Mouse (Mus musculus): Measurements from ENCODE around the gene Abhd5. TPM values are rescaled to one million over a fixed set of nuclear protein-coding genes. Genes with fewer than 3 reads are reported as not detected.
"Not testable (repeated sequence)": the region's sequence is repeated elsewhere in the genome, so short reads cannot be mapped to it uniquely, and the experiment has no call there.

Gene Abhd5
- total RNA-seq (2015; ENCODE audit: low replicate concordance) (49.9 and 50.5 TPM in 2 replicates), total RNA-seq (2017; ENCODE audit: low replicate concordance) (48.6 and 49.9 TPM in 2 replicates)

DNA sequence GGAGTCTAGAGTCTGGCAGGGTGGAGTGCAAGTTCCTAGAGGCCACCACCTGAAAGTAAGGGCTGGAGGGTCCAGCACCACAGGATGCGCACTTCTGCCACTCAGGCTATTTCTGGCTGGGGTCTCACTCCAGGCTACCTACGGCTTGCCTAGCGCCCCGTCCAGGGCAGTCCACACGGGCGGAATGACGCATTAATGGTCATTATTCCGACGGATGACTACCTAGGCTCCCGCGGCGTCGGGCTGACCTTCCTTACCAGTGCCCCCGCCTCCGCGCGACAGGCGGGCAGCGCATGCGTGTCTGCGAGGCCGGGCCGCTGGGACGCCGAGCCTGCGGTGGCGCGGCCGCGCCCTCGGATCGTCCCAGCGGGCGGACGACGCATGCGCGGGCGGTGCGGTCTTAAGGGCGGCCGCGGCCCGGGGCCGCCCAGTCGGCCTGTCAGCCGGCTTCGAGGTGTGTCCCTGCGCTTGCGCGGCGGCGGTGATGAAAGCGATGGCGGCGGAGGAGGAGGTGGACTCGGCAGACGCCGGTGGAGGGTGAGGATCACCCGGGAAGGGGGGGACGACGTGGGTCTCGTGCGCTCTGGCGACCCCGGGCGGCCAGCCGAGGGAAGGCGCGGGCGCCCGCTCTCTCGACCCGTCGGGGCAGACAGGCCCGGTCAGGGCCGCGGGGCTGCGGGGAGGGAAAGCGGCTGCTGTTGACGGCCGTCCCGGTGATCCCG, at the start of gene Abhd5:
TSS of gene Abhd5 (plus strand) at position 306 of the 722 bp plus-strand sequence.
- ATAC-seq (replicated peaks; ENCODE audit: low FRiP score, poor library complexity, severe bottlenecking) = peak; percentile 75

DNA sequence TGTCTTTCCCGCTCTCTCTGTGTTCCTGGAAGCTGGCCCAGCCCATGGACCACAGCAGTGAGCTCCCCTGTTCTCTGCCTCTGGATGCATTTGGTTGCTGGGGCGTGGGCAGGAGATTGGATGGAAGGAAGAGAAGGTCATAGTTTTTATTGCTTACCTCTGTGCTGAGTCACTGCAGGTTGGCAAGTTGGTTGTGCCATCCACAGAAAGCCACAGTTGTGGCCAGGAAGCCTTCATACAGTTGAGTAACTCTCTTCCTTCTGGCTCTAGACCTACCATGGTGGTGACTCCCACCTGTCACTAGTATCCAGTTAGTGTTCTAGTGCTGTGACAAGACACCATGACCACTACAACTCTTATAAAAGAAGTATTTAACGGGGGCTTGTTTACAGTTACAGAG, 46.1 kb upstream of the Abhd5 start:
- ATAC-seq (replicated peaks; ENCODE audit: low FRiP score, poor library complexity, severe bottlenecking) = no peak

DNA sequence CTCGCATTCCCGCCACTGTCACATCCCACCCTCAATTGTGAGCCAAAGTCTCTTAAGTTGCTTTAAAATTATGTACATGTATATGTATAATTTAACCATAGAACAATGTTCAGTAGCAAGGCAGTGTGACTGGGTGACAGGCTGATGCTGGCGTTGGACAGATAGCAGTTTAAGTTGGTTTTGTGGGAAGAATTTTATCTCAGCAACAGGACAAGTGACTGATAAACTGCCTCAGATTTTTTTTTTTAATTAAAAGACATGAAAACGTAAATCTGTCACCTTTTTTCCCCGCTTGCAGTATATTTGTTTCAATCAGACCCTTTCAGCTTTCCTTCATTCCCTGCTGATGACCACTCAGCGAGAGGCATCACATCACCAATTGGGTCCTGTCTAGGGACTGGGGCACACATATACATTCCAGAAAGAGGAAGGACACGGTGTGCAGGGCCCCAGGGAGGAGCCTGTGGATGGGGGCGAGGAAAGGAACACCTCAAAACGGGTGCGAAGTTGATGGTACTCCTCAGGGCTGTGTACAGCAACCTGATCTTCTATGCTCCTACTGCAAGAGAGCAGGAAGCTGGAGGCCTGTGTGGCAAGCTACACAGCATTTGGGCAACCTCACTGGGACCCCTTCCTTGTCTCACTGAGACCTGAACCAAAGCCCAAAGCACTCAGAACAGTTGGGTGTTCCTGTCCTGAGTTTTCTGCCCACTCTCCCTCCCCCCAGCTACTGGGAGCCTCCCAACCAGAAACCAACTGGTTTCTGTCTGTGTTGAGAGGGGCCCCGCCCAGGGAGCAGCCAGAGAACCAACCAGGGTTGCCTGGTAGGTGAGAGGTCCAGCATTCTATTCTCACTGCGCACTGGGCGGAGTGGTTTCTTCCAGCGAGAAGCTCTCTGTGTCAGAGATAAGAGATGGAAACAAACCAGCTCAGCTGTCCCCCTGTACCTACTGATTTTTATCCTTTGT, 42.1 kb upstream of the Abhd5 start:
- peak; percentile 31 for ATAC-seq (replicated peaks; ENCODE audit: low FRiP score, poor library complexity, severe bottlenecking)

DNA sequence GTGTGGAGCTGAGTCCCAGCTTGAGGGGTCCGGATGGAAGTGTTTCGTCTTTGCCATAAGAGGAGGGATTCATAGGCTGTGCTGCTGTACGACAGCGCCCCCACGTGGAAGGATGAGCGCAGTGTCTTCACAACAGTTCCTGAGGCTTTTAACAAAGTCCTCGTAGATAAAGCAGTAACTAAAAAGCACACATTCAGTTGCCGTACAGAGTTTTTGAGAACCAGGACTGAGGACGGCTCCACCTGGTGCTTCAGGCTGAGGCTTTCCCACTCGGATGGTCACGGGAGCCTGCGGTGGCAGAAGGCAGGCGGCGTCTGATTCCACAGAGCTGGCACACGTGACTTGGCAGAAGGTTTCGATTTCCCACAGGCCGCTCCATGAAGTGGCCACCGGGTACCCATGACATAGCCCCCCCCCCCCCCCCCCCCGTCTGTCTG, 40.8 kb upstream of the Abhd5 start:
- ATAC-seq (replicated peaks; ENCODE audit: low FRiP score, poor library complexity, severe bottlenecking) = peak; percentile 77

DNA sequence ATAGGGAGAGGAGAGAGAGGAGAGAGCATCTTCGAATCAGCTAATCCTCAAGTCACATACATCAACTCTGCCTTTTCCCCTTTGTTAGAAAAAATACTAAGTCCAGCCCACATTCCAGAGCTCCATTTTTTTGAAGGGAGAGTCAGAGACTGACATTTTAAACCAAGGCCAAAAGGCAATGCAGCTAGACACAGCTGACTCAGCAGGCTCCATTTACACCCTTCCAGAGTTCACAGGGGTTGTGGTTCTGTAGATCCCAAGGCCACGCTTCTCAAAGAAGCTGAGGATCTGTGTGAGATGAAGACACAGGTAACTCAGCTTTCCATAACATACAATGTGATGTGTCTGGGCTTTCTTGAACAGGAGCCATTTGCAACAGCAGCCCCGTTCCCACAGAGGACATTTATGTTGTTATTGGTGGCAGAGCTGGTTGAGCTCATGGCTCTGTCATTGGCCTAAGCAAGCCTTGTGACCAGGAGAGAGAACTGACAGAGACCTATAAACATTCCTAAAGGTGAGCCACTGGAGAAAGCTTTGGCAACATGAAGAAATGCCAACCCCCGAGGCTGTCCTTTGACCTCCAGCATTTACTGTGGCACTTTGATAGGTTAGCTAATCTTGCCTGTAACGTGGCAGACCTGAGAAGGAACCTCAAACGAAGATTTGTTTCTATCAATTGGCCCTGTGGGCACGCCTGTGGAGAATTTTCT, 40.2 kb upstream of the Abhd5 start:
- ATAC-seq (replicated peaks; ENCODE audit: low FRiP score, poor library complexity, severe bottlenecking) = no peak

DNA sequence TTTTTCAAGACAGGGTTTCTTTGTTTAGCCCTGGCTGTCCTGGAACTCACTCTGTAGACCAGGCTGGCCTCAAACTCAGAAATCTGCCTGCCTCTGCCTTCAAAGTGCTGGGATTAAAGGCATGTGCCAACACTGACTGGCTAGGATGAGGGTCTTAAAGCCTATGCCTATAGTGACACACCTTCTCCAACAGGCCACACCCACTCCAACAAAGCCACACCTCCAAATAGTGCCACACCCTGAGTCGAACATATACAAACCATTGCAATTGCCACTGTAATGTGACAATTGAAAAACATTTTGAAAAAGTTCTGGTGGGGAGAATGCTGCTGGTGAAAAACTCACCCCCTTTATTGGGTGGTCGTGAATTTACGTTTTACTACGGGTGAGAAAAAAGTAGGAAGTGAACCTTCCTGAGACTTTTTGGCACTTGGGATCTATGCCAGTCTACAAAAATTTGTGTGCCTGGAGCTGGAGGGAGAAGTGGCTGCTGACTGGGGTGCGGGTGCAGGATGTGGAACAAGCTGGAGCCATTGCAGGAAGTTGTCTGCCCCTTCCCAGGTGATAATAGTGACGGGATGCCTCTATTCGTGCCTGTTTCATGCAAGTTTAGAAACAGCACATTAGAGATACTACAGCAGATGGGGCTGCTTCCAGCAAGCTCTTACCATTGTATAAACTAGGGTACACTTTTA, 39.0 kb upstream of the Abhd5 start:
- no peak for ATAC-seq (replicated peaks; ENCODE audit: low FRiP score, poor library complexity, severe bottlenecking)

DNA sequence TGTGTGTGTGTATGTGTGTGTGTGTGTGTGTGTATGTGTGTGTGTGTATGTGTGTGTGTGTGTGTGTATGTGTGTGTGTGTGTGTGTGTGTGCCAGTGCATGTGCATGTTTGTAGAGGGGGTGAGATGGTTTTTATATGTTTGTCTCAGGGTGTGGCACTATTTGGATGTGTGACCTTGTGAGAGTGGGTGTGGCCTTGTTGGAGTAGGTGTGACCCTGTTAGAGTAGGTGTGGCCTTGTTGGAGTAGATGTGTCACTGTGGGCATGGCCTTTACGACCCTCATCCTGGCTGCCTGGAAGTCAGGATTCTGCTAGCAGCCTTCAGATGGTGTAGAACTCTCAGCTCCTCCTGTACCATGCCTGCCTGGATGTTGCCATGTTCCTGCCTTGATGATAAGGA, 38.3 kb upstream of the Abhd5 start:
- ATAC-seq (replicated peaks; ENCODE audit: low FRiP score, poor library complexity, severe bottlenecking) = not testable (repeated sequence)

DNA sequence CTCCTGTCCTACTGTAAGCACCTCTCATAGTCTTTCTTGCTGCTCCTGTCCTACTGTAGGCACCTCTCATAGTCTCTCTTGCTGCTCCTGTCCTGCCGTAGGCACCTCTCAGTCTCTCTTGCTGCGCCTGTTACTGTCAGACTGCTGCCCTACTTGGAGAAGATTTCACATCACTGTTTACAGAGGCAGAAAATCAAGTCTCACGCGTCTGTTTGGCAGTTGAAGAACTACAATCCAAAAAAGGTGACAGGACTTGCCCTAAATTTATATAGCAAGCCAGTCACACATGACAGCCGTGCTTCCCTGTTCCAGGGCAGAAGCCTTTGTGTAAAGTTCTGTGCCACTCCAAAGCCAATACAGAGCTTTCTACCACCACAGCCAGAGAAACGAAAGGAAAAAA, 37.0 kb upstream of the Abhd5 start:
- no peak for ATAC-seq (replicated peaks; ENCODE audit: low FRiP score, poor library complexity, severe bottlenecking)

DNA sequence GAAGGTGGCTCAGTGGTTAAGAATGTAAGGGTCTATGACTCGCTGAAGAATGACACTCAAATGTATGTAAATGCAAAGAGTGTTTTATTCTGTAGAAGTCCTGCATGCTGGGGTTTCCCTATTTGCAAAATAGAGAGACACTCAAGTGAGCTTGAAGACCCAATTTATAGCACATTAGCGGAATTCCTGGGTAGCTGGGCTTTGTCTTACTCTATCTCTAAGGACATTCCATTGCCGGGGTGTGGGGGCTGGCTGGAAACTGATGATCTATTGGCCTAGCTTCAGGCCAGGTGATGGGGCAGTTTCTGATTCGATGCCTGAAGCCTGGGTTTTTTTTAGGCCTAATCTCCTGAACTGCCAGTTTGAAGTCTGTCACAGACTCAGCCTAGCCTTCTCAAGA, 36.5 kb upstream of the Abhd5 start:
- no peak for ATAC-seq (replicated peaks; ENCODE audit: low FRiP score, poor library complexity, severe bottlenecking)

DNA sequence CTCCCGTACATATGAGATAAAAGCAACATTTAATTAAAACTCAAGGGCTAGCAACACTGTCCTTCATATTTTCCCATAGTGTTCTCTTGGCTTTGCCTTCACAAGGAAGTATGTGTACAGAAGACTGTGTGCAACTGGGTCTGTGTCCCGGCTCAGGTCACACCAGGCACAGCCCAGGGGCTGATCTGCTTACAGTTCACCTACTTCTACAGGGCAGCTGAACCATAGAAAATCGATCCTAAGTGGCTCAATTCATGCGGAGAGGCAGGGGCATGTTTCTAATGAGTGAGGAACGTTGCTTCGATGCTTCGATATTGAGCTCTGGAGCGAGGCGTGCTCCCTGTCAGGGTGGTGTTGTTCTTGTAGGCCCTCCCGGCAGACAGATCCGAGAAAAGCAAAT, 35.9 kb upstream of the Abhd5 start:
- no peak for ATAC-seq (replicated peaks; ENCODE audit: low FRiP score, poor library complexity, severe bottlenecking)

DNA sequence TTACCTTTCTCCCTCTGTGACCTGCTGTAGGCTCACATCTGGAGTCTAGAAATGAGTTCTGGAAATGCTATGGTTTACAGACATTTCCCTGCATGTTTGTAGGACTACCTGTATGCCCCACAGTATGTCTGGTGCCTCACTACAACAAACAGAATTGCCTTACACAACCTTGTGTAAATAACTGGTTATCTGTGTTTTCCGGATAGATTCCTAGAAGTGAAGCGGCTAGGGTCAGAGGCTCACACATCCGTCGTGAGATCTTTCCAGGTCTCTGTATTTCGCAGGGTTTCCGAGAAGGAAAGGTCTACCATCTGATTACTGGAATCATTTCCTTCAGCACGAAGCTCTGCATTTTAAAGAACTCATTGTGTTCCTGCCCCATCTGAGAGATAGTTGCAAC, 34.8 kb upstream of the Abhd5 start:
- no peak for ATAC-seq (replicated peaks; ENCODE audit: low FRiP score, poor library complexity, severe bottlenecking)

DNA sequence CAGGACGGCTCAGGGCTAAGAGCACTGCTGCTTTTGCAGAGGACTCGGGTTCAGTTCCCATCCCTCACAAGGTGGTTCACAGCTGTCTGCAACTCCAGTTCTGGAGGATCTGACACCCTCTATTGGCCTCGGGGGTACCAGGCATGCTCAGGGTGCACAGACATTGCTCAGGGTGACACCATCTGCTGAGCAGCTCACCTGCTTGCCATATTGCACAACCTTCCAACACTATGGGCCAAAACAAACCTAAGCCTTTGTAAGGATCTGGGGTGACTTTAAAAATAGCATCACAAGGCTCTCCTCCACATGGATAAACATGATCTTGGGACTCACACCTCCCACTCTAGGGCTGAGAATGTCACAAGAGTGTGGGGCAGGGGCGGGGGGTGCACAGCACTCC, 30.8 kb upstream of the Abhd5 start:
- ATAC-seq (replicated peaks; ENCODE audit: low FRiP score, poor library complexity, severe bottlenecking) = no peak

DNA sequence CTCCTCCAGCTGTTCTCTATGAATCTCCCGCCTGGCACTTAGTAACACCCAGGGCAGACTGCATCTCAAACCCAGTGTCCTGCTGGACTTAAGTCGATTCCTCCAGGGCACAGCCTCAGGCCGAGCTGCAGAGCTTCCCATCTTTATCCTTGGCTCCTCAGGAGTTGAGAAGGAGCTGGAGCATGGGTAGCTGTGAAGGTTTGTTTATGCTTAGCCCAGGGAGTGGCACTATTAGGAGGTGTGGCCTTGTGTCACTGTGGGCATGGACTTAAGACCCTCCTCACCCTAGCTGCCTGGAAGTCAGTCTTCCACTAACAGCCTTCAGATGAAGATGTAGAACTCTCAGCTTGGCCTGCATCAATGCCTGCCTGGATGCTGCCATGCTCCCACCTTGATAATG, 29.1 kb upstream of the Abhd5 start:
- no peak for ATAC-seq (replicated peaks; ENCODE audit: low FRiP score, poor library complexity, severe bottlenecking)

DNA sequence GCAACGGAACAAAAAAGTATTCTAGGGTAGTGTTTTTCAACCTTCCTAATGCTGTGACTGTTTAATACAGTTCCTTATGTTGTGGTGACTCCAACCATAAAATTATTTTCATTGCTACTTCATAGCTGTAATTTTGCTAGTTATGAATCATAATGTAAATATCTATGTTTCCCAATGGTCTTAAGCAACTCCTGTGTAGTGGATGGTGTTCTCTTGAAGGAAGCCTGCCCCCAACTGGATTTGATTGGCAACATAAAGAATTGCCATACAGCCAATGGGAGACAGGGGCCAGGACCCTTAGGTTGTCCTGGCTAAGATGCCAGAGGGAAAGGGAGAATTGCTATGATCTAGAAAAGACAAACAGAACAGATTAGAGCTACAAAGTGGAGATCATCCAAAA, 25.4 kb upstream of the Abhd5 start:
- no peak for ATAC-seq (replicated peaks; ENCODE audit: low FRiP score, poor library complexity, severe bottlenecking)

DNA sequence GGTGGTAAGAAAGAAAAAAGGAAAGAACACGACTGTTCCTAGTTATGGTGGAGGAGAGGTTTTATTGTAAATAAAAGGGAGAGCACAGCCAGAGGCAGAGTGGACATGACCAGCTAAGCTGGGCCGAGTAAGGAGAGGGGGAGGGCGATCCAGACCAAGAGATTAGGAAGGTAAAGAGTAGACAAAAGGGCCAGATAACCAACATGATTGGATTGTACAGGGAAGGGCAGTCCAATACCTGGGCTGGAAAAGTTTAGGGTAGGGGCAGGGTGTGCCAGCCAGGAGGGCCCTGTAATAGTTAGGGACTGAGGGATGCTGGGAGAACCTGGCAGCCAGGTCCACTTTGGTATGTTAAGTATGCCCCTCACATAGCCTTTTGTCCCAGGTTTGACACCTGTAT, 23.2 kb upstream of the Abhd5 start:
- no peak for ATAC-seq (replicated peaks; ENCODE audit: low FRiP score, poor library complexity, severe bottlenecking)

DNA sequence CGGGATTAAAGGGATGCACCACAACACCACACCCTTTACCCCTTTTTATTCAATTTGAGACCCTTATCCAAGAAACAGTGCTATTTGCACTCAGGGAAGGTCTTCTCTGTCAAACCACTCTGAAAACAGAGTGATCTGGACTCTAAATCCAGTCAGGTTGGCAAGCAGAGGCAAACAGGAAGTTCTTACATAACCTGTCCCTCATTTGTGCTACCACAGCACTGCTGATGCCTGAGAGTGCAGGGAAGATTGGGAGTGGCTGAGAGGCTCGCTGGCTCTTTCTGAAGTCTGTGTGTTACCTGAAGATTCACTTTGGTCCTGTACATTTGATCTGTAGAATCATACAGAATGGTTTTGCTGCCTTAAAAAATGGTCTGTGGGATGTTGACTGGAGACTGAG, 14.7 kb upstream of the Abhd5 start:
- no peak for ATAC-seq (replicated peaks; ENCODE audit: low FRiP score, poor library complexity, severe bottlenecking)

DNA sequence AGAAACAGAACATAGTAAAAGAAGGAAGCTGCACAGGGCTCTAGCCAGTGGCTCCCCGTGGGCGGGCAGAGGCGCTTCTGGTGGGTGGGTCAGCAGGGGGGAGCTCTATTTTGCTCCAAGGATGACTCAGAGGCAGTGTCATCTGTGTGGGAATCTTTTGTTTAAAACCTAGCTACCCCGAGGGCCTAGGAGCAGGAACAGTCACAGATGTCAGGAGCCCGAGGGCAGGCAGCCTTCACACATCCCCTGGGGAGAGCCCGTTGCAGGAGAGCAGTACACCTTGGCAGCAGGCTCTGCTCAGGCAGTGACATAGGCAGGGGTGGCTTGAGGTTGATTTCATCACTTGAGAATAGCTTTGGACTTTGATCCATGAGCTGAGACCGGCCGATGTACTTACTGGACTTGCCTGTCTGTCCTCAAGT, 13.9 kb upstream of the Abhd5 start:
- no peak; the same call in 1 of the 2 replicates for ATAC-seq (replicated peaks; ENCODE audit: low FRiP score, poor library complexity, severe bottlenecking)

DNA sequence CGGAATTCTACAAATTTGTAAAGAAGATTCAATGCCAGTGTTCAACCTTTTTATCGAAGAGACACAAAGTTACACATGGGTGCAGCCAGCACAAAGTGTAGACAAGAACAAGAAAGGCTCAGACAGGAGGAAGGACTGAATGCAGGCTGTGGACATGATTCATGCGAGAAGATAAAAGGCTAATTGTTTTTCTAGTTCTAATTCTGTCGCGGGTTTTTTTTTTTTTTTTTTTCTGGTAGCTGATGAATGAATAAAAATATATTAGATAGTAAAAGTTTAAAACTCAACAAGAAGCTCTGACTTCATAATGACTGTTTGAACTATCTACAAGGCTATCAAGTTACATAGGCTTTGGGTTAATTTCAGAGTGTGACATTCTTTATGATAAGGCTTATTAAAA, 11.4 kb upstream of the Abhd5 start:
- no peak for ATAC-seq (replicated peaks; ENCODE audit: low FRiP score, poor library complexity, severe bottlenecking)

DNA sequence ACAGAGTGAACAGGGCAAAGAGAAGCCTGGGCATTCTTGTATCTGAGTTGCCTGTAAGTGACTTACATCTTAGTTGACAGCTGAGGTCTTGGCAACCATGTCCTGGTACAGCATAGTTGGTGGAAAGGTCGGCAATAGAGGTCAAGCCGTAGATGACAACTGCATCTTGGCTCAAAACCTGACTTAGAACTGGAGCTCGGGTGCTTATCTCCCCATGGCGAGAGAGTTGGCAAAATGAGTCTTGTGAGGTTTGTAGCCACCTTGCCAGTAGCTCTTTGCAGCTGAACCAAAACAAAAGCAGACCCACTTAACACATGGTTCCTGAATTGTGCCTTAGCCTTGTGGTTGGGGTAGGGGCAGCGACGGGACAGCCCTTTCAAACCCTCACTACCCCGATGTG, 8.0 kb upstream of the Abhd5 start:
- no peak for ATAC-seq (replicated peaks; ENCODE audit: low FRiP score, poor library complexity, severe bottlenecking)

DNA sequence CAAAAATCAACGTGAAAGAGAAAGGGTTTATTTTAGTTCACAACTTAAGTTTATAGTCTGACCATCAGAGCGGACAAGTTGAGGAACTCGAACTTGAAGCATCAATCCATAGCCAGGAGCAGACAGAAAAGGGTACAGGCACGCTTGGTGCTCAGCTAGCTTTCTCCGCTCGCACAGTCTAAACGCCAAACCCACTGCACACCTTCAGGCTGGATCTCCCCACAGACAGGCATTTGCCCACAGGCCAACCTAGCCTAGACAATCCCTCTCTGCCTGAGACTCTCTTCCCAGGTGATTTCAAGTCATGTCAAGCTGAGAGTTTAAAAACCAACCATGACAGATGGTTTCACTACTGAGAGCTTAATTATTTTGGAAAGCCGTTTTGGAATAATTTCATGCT, 6.8 kb upstream of the Abhd5 start:
- no peak for ATAC-seq (replicated peaks; ENCODE audit: low FRiP score, poor library complexity, severe bottlenecking)

Measured in erythroid progenitor cell, adult 5-6 weeks (primary cell).